Mouse (Mus musculus) thymus, adult 2 months (tissue): ENCODE measurements around the gene Prkg2.

Source experiments
- CTCF ChIP-seq: fragments of 200-500 bp; IDR thresholded peaks from 2 replicates; pipeline ENCODE4 v1.5.1; 2012; ENCODE audit warnings: mild to moderate bottlenecking, control low read depth, low read length, moderate library complexity, borderline replicate concordance; ENCODE audit not compliant: control insufficient read depth, poor library complexity, insufficient read depth; ENCODE audit errors: extremely low read depth
- POLR2A ChIP-seq: fragments of 200-500 bp; IDR thresholded peaks from 2 replicates; pipeline ENCODE4 v1.6.1; 2012; ENCODE audit warnings: mild to moderate bottlenecking, low read length, control low read depth, moderate library complexity; ENCODE audit not compliant: control insufficient read depth, poor library complexity, insufficient read depth; ENCODE audit errors: extremely low read depth

DNA sequence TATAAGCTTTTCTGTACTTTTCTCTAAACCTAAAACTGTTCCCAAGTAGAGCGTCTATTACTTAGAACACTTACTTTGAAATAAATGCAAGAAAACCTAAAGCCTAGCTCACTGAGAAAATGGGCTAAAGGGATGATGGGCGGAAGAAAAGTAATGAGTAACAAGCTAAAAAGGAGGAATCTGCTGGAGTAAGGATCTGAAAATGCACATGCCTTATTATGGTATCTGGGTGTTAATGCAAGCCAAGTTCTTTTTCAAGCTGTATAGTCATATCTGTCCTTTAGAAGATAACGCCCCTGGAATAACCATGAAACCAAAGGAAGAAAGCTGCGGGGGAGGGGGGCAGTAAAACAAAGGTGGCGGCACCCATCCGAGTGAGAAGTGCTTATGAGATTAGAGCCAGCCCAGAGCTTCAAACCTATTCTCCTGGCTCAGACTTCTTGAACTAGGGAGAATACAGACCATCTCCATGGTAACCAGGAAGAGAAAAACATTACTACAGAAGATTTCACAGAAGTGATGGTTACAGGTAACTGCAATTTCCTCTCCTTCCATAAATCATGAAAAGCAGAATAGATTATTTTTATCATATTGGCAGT lies 5.5 kb downstream of the Prkg2 start:
- TF ChIP-seq CTCF: no peak
- TF ChIP-seq POLR2A: no peak
